Mouse (Mus musculus): ENCODE measurements around the gene Jund. TPM values are rescaled to one million over a fixed set of nuclear protein-coding genes. Genes with fewer than 3 reads are reported as not detected.

Gene Jund
- total and polyA plus RNA-seq, 2 experiments from 2014 or later: 99.3 to 470 TPM

DNA sequence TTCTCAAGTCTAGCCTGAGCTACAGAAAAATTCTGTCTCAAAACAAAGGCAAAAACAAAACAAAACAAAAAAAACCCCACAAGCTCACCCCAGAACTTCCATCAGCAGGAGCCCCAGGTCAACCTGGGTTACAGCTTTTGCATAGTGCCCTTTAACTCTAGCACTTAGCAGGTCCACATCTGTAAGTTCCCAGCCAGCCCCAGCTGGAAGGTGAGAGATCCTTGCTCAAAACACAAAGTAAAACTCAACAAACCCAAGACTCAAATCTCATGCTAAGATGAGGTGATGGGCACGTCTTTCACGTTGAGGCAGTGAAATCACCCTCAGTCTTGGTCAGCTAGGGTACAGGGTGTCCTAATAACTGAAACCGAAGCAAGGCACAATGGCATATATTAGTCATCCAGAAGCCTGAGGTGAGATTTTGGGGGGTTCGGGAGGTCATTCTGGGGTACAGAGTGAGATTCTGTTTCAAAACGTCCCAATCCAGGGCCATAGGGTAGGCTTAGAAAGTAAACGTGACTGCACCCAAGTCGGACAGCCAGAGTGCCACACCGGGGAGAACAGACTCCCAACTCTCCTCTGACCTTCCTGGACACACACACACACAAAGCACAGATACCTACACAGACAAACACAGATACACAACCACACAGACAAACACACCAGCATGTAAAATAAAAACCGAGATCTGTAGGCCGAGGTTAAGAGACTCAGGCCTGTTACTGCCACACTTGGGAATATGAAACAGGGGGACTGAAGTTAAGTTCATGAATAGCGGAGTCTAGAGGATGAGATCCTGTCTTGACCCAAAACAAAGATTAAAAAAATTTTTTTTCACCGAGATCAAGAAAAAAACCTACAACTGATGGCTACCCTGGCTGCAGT lies 1.1 kb upstream of the Jund start:
- Histone ChIP-seq H3K27me3 (ENCODE audit: insufficient read depth, low read length) (no peaks in the 10 kb centered on the region), H3K4me2 (ENCODE audit: low read depth, low read length, poor library complexity, severe bottlenecking) (peak overlapping the region; percentile 66), H3K4me1 (ENCODE audit: insufficient read depth, low read length) (peaks cover 16% of the 10 kb centered on the region), H3K27ac (ENCODE audit: low read depth, low read length) (peak overlapping the region; percentile 97), H3K9me3 (ENCODE audit: low read length) (no peaks in the 10 kb centered on the region), H3K36me3 (ENCODE audit: insufficient read depth, low read length) (no peaks in the 10 kb centered on the region), H3K4me3 (ENCODE audit: low read depth, low read length) (peak overlapping the region; percentile 92), H3K9ac (replicated peaks; ENCODE audit: low read length, poor library complexity, severe bottlenecking) (peak overlapping the region; percentile 54)
- WGBS: 70% methylated on average over 12 of the region's 12 CpGs
- ATAC-seq (ENCODE audit: low FRiP score) (no peak), DNase-seq (ENCODE audit: low spot score) (no peak)
- no peak for TF ChIP-seq CTCF (IDR thresholded peaks at IDR 0.05)

DNA sequence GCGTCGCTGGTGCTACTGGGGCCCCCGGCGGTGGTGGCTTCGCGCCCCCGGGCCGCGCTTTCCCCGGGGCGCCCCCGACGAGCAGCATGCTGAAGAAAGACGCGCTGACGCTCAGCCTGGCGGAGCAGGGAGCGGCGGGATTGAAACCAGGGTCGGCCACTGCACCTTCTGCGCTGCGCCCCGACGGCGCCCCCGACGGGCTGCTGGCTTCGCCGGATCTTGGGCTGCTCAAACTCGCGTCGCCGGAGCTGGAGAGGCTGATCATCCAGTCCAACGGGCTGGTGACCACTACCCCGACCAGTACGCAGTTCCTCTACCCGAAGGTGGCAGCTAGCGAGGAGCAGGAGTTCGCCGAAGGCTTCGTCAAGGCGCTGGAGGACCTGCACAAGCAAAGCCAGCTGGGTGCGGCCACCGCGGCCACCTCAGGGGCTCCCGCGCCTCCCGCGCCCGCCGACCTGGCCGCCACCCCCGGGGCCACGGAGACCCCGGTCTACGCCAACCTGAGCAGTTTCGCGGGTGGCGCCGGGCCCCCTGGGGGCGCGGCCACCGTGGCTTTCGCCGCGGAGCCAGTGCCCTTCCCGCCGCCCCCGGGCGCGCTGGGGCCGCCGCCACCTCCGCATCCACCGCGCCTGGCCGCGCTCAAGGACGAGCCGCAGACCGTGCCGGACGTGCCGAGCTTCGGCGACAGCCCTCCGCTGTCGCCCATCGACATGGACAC lies 526 bp downstream of the Jund start:
- Histone ChIP-seq H3K4me2 (ENCODE audit: low read depth, low read length, poor library complexity, severe bottlenecking) (peak overlapping the region; percentile 64), H3K27ac (ENCODE audit: low read depth, low read length) (peak overlapping the region; percentile 97), H3K4me1 (ENCODE audit: insufficient read depth, low read length) (peaks cover 16% of the 10 kb centered on the region), H3K9me3 (ENCODE audit: low read length) (no peaks in the 10 kb centered on the region), H3K4me3 (ENCODE audit: low read depth, low read length) (peak overlapping the region; percentile 92), H3K27me3 (ENCODE audit: insufficient read depth, low read length) (no peaks in the 10 kb centered on the region), H3K9ac (replicated peaks; ENCODE audit: low read length, poor library complexity, severe bottlenecking) (peak overlapping the region; percentile 97), H3K36me3 (ENCODE audit: insufficient read depth, low read length) (no peaks in the 10 kb centered on the region)
- TF ChIP-seq CTCF (IDR thresholded peaks at IDR 0.05): peak; percentile 21; the same call in 1 of the 2 replicates
- peak; percentile 20 for ATAC-seq (ENCODE audit: low FRiP score)
- under 1% methylated on average over 58 of the region's 89 CpGs for whole genome bisulfite sequencing
- DNase-seq (ENCODE audit: low spot score): no peak

DNA sequence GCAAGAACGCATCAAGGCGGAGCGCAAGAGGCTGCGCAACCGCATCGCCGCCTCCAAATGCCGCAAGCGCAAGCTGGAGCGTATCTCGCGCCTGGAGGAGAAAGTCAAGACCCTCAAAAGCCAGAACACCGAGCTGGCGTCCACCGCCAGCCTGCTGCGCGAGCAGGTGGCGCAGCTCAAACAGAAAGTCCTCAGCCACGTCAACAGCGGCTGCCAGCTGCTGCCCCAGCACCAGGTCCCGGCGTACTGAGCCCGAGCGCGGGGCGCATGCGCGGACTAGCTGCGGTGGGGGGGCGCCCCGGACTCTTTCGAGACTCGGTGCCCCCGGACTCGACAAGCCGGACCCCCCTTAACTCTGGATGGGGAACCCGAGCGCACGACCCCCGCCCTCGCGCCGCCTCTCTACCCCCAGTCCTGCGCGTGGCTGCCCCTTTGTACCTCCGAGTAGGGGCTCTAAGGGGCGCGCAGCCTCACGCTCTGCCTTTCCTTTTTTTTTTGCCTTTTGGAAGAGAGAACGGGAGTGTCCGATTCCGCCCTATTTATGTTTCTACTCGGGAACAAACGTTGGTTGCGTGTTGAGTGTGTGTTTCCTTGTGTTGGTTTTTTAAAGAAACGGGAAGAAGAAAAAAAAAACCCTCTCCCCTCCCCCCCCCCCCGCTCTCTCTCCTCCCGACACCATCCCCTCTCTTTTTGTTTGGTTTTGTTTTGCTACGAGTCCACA lies 1.2 kb downstream of the Jund start:
- peak; percentile 91 for DNase-seq (ENCODE audit: low spot score)
- H3K9ac ChIP-seq (replicated peaks; ENCODE audit: low read length, poor library complexity, severe bottlenecking): peak overlapping the region; percentile 97
- H3K9me3 ChIP-seq (ENCODE audit: low read length): no peaks in the 10 kb centered on the region
- peak; percentile 15; the same call in 1 of the 2 replicates for ATAC-seq (ENCODE audit: low FRiP score)
- H3K27me3 ChIP-seq (ENCODE audit: insufficient read depth, low read length): no peaks in the 10 kb centered on the region
- H3K4me2 ChIP-seq (ENCODE audit: low read depth, low read length, poor library complexity, severe bottlenecking): peak overlapping the region; percentile 64
- peak overlapping the region; percentile 92 for H3K4me3 ChIP-seq (ENCODE audit: low read depth, low read length)
- under 1% methylated on average over 58 of the region's 59 CpGs for WGBS
- peak overlapping the region; percentile 97 for H3K27ac ChIP-seq (ENCODE audit: low read depth, low read length)
- H3K36me3 ChIP-seq (ENCODE audit: insufficient read depth, low read length): no peaks in the 10 kb centered on the region
- peaks cover 16% of the 10 kb centered on the region for H3K4me1 ChIP-seq (ENCODE audit: insufficient read depth, low read length)
- no peak for TF ChIP-seq CTCF (IDR thresholded peaks at IDR 0.05)

DNA sequence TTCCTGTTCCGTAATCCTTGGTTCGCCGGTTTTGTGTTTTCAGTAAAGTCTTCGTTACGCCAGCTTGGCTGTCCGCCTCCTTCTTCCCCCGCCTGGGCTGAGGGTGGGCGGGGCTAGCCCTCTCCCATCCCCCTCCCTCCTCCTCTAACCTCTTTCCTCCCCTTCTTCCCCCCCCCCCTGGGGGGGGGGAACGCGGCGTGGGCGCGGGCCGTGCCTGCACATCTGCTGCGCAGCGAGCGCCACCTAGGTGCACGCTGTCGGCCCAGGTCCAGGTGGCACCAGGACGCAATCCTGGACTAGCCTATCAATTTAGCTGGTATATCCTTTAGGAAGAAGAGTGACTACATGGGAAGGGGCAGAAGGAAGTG lies 1.8 kb downstream of the Jund start:
- Histone ChIP-seq H3K9ac (replicated peaks; ENCODE audit: low read length, poor library complexity, severe bottlenecking) (peak overlapping the region; percentile 97), H3K9me3 (ENCODE audit: low read length) (no peaks in the 10 kb centered on the region), H3K36me3 (ENCODE audit: insufficient read depth, low read length) (no peaks in the 10 kb centered on the region), H3K4me3 (ENCODE audit: low read depth, low read length) (peak overlapping the region; percentile 92), H3K4me2 (ENCODE audit: low read depth, low read length, poor library complexity, severe bottlenecking) (peak overlapping the region; percentile 64), H3K27me3 (ENCODE audit: insufficient read depth, low read length) (no peaks in the 10 kb centered on the region), H3K4me1 (ENCODE audit: insufficient read depth, low read length) (peaks cover 16% of the 10 kb centered on the region), H3K27ac (ENCODE audit: low read depth, low read length) (peak overlapping the region; percentile 97)
- ATAC-seq (ENCODE audit: low FRiP score) (peak; percentile 26), DNase-seq (ENCODE audit: low spot score) (peak; percentile 95)
- under 1% methylated on average over 18 of the region's 20 CpGs for WGBS
- TF ChIP-seq CTCF (IDR thresholded peaks at IDR 0.05): peak; percentile 87

DNA sequence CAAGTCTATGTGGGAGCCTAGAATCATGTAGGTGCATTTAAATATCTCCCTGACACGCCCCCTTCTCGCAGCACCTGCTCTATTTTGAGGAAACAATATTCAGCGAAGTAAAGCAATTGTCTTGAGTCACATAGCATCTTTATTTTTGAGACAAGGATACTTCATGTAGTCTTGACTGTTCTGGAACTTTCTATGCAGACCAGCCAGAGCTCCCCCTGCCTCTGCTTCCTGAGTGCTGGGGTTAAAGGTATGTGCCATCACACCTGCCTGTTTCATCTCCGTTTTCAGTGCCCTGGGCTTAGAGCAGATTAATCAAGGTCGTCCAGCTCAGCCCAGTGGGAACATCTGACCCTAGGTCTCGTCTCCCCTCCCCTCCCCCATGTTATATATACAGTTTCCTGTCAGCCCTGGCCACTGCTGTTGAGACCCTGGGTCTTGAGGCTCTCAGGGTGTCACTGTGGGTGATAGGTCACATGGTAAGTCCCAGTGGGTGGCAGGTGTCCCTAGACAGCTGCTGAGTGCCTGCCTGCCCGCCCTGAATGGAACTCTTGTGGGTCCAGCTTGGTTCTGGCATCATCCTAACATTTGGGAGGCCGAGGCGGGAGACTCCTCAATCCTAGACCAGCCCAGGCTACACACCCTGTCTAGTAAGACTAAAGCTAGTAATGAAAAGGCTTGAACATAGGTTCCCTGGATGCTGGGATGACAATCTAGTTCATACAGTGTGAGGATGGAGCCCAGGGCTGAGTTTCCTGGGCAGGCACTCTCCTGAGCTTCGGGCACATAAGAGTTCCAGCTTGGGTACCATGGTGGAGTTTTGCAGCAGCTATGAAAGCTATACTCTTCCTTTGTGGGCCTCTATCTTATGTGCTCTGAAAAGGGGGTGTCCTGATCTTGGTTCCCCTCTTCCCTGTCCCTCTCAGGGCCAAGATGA lies 2.6 kb downstream of the Jund start:
- H3K4me2 ChIP-seq (ENCODE audit: low read depth, low read length, poor library complexity, severe bottlenecking): peak overlapping the region; percentile 64
- 50% methylated on average over 10 of the region's 10 CpGs for WGBS
- no peaks in the 10 kb centered on the region for H3K27me3 ChIP-seq (ENCODE audit: insufficient read depth, low read length)
- H3K27ac ChIP-seq (ENCODE audit: low read depth, low read length): peak overlapping the region; percentile 97; the same call in 1 of the 2 replicates
- no peak for TF ChIP-seq CTCF (IDR thresholded peaks at IDR 0.05)
- no peaks in the 10 kb centered on the region for H3K9me3 ChIP-seq (ENCODE audit: low read length)
- peaks cover 16% of the 10 kb centered on the region for H3K4me1 ChIP-seq (ENCODE audit: insufficient read depth, low read length)
- peak overlapping the region; percentile 37; the same call in 1 of the 2 replicates for H3K9ac ChIP-seq (replicated peaks; ENCODE audit: low read length, poor library complexity, severe bottlenecking)
- peak overlapping the region; percentile 92 for H3K4me3 ChIP-seq (ENCODE audit: low read depth, low read length)
- no peaks in the 10 kb centered on the region for H3K36me3 ChIP-seq (ENCODE audit: insufficient read depth, low read length)
- DNase-seq (ENCODE audit: low spot score) (no peak), ATAC-seq (ENCODE audit: low FRiP score) (no peak)

Data from midbrain, postnatal 0 days (tissue).